Mouse (Mus musculus) hindbrain, embryonic 12.5 days (tissue): ENCODE measurements around the gene Clip4. TPM values are rescaled to one million over a fixed set of nuclear protein-coding genes. Genes with fewer than 3 reads are reported as not detected.
"Not testable (repeated sequence)": the region's sequence is repeated elsewhere in the genome, so short reads cannot be mapped to it uniquely, and the experiment has no call there.

Source experiments
- ATAC-seq: fragments of 200-750 bp; cut with Nextera tagmentation; 2 replicates; pipeline ENCODE4 v1.8.0; 2017; ENCODE audit warnings: moderate TSS enrichment; ENCODE audit not compliant: low FRiP score
- H3K27ac ChIP-seq: fragments of 300-500 bp; sonication (generic); 2 replicates; pipeline ENCODE4 v1.5.1; 2016; ENCODE audit warnings: mild to moderate bottlenecking
- H3K27me3 ChIP-seq: fragments of 300-500 bp; sonication (generic); 2 replicates; pipeline ENCODE4 v1.6.1; 2016; ENCODE audit warnings: mild to moderate bottlenecking
- H3K36me3 ChIP-seq: fragments of 300-500 bp; sonication (generic); 2 replicates; pipeline ENCODE4 v1.6.1; 2016; ENCODE audit warnings: mild to moderate bottlenecking
- H3K4me1 ChIP-seq: fragments of 300-500 bp; sonication (generic); 2 replicates; pipeline ENCODE4 v1.6.1; 2016
- H3K4me2 ChIP-seq: fragments of 300-500 bp; sonication (generic); replicated peaks from 2 replicates; pipeline ENCODE4 v1.6.1; 2016; ENCODE audit warnings: mild to moderate bottlenecking
- H3K4me3 ChIP-seq: fragments of 300-500 bp; sonication (generic); 2 replicates; pipeline ENCODE4 v1.5.1; 2016; ENCODE audit warnings: mild to moderate bottlenecking
- H3K9ac ChIP-seq: fragments of 300-500 bp; sonication (generic); 2 replicates; pipeline ENCODE4 v1.6.1; 2016; ENCODE audit warnings: mild to moderate bottlenecking, moderate library complexity
- H3K9me3 ChIP-seq: fragments of 300-500 bp; sonication (generic); replicated peaks from 2 replicates; pipeline ENCODE4 v1.6.1; 2016; ENCODE audit warnings: mild to moderate bottlenecking
- WGBS: fragments of 180-500 bp; shearing (Covaris S2); methylation state at CpG from one replicate; pipeline ENCODE4 v1.1.7; 2016; 5-methylcytosine and 5-hydroxymethylcytosine counted together
- polyA plus RNA-seq: library from polyadenylated mRNA; unstranded; fragments of >200 nt; fragmentation: Nextera tagmentation; extraction: Ambion mirVana; gene quantifications from 2 replicates; pipeline ENCODE4 v1.2.1, GENCODE M21; 2016

Clip4 gene
- polyA plus RNA-seq: 7.5 and 9.2 TPM in 2 replicates

DNA sequence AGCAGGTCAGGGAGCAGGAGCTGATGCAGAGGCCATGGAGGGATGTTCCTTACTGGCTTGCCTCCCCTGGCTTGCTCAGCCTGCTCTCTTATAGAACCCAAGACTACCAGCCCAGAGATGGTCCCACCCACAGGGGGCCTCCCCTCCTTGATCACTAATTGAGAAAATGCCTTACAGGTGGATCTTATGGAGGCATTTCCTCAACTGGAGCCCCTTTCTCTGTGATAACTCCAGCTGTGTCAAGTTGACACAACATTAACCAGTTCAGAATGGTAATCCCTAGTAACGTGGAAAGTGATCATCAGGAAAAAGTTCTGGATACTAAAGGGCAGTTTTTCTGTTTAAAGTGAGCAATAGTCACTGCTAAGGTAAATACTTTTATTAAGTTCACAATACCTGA lies at the start of gene Clip4:
Gene Clip4 (plus strand): TSS at position 301 of the 400 bp plus-strand sequence.
- H3K4me1 ChIP-seq, H3K9me3 ChIP-seq, H3K9ac ChIP-seq, H3K27me3 ChIP-seq, H3K36me3 ChIP-seq, H3K27ac ChIP-seq, H3K4me3 ChIP-seq, ATAC-seq, H3K4me2 ChIP-seq: not testable (repeated sequence)
- WGBS: 73% methylated on average over 1 of the region's 1 CpGs

DNA sequence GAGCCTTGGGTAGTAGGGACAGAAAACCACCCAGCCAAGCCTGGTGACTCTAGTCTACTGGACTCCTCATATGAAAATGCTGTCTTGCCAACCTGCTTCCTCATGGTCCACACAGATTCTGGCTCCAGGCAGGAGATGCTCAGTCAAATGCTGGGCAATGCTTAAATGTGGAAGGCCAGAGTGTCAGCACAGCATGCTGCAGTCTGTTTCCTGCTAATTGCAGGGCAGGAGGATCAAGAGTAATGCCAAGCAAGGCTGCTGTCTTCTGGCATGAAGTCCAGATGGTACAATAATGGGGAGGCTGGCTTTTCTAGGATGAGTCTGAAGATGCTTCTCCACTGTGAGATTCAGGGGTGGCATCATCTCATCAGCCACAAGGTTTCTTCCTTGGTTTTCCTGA lies 47.8 kb upstream of the Clip4 start:
- no peak overlapping the region for H3K27ac ChIP-seq
- no peak overlapping the region for H3K4me3 ChIP-seq
- no peaks in the 10 kb centered on the region for H3K27me3 ChIP-seq
- ATAC-seq: no peak
- H3K9ac ChIP-seq: no peak overlapping the region
- H3K36me3 ChIP-seq: no peaks in the 10 kb centered on the region
- H3K9me3 ChIP-seq: no peaks in the 10 kb centered on the region
- no peaks in the 10 kb centered on the region for H3K4me1 ChIP-seq
- no peak overlapping the region for H3K4me2 ChIP-seq

DNA sequence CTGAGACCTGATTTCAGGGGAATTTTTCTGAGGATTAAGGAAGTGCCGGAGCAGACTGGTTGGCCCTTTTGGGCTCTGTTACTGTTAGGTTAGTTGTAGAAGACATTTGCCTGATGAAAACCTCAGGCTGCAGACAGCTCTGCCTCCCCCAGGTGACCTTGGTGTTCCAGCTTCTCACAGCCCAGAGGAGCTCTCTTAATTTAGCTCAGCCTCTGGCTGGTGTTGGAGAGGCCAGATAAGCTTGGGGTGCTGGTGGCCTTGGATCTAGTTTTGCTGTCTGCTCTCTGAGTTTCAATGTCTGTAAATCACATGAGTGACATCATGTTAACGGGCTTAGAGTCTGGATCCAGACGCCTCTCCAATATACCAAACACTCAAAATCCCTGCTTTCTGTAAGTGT lies 47.3 kb upstream of the Clip4 start:
- H3K9me3 ChIP-seq: no peaks in the 10 kb centered on the region
- no peak overlapping the region for H3K4me2 ChIP-seq
- no peaks in the 10 kb centered on the region for H3K4me1 ChIP-seq
- 87% methylated on average over 3 of the region's 3 CpGs for WGBS
- H3K9ac ChIP-seq: no peak overlapping the region
- H3K27ac ChIP-seq: no peak overlapping the region
- no peaks in the 10 kb centered on the region for H3K36me3 ChIP-seq
- no peak overlapping the region for H3K4me3 ChIP-seq
- H3K27me3 ChIP-seq: no peaks in the 10 kb centered on the region
- ATAC-seq: no peak

DNA sequence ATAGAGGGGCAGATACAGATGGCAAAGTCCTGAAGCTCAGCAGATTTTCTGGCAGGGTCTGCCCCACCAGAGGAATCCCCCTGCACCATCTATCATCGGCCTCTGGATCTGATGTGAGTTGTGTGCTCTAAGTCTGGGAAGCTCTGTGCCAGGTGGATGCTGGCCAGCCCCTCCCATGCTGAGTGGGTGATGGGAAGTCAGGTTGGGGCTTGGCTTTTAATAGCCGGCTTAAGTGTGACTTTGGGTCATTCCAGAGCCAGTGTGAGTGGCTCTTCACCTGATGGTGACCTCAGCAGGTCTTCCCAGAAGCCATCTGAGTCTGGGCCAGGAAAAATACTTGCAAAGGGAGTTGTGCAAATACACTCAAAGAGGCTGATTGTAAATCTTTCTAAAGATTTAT lies 37.6 kb upstream of the Clip4 start:
- H3K27ac ChIP-seq: no peak overlapping the region
- no peaks in the 10 kb centered on the region for H3K27me3 ChIP-seq
- no peaks in the 10 kb centered on the region for H3K36me3 ChIP-seq
- 0 out of 2 replicates have a peak, but pooled peaks cover 5% of the 10 kb centered on the region for H3K9me3 ChIP-seq
- H3K4me1 ChIP-seq: no peaks in the 10 kb centered on the region
- H3K4me2 ChIP-seq: no peak overlapping the region
- no peak overlapping the region for H3K9ac ChIP-seq
- no peak for ATAC-seq
- 88% methylated on average over 2 of the region's 2 CpGs for WGBS
- H3K4me3 ChIP-seq: no peak overlapping the region

DNA sequence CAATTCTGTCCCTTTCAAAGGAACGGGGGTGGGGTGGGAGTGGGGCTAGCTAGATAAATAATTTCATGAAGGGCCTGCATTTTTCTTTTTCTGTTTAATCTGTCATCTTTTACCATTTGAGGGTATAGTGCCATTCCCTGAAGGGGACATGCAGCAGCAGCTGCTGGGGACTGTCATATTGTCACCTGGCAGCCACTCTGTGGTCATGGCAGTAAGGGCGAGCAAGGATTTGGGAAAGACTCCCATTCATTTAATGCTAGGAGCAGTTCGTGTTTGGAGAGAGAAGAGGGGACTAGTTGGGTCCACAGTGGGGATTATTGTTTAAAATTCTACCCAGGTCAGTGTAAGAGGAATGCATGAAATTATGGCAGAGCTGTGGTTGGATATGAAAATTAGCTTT lies 31.8 kb upstream of the Clip4 start:
- H3K4me1 ChIP-seq: peaks cover 5% of the 10 kb centered on the region; the same call in 1 of the 2 replicates
- no peak overlapping the region for H3K4me2 ChIP-seq
- WGBS: 74% methylated on average over 3 of the region's 3 CpGs
- no peaks in the 10 kb centered on the region for H3K36me3 ChIP-seq
- H3K9ac ChIP-seq: no peak overlapping the region
- H3K27ac ChIP-seq: no peak overlapping the region
- H3K4me3 ChIP-seq: no peak overlapping the region
- ATAC-seq: no peak
- H3K27me3 ChIP-seq: no peaks in the 10 kb centered on the region
- 0 out of 2 replicates have a peak, but pooled peaks cover 5% of the 10 kb centered on the region for H3K9me3 ChIP-seq

DNA sequence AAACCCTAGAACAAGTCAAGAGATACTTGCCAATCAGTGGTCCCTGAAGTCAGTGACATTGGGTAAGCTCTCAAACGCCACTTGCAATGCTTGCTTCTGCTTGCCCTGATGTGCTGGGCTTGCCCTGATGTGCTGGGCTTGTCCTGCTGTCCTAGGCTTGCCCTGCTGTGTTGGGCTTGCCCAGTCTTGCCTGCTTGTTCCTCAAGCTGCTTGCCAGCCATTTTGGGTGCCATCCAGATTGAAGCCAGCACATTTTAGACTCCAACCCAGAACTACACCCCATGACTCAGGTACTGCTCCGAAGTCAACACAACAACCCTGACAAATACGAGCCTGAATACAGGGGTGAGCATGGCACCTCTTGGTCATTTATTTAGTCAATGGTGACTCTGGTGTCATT lies 26.1 kb upstream of the Clip4 start:
- Histone ChIP-seq H3K36me3 (no peaks in the 10 kb centered on the region), H3K4me1 (peaks cover 2% of the 10 kb centered on the region), H3K27ac (no peak overlapping the region), H3K4me3 (no peak overlapping the region), H3K4me2 (no peak overlapping the region), H3K27me3 (no peaks in the 10 kb centered on the region), H3K9me3 (no peaks in the 10 kb centered on the region), H3K9ac (no peak overlapping the region)
- WGBS: 82% methylated on average over 3 of the region's 3 CpGs
- ATAC-seq: no peak

DNA sequence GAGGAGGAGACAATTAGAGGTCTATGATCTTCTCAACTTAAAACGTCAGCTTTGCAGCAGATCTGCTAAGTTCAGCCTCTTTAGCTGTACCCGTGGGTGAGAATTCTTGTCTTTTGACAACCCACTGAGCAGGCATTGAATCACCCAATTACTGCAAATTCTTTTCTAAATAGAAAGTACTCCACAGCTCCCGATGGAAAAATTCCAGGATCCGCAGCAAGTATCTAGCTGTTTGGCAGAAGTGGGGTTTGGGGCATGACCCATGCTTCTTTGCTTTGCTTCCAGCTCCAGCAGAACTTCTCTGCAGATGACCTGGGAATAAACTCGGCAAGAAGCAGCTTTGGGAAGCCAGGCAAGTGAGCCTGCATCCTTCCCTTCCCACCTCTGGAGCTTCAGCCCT lies 25.3 kb upstream of the Clip4 start:
- no peak for ATAC-seq
- H3K4me1 ChIP-seq: peaks cover 2% of the 10 kb centered on the region
- no peak overlapping the region for H3K9ac ChIP-seq
- no peak overlapping the region for H3K4me2 ChIP-seq
- H3K9me3 ChIP-seq: no peaks in the 10 kb centered on the region
- no peak overlapping the region for H3K4me3 ChIP-seq
- no peak overlapping the region for H3K27ac ChIP-seq
- 33% methylated on average over 5 of the region's 5 CpGs for WGBS
- H3K27me3 ChIP-seq: no peaks in the 10 kb centered on the region
- H3K36me3 ChIP-seq: no peaks in the 10 kb centered on the region

DNA sequence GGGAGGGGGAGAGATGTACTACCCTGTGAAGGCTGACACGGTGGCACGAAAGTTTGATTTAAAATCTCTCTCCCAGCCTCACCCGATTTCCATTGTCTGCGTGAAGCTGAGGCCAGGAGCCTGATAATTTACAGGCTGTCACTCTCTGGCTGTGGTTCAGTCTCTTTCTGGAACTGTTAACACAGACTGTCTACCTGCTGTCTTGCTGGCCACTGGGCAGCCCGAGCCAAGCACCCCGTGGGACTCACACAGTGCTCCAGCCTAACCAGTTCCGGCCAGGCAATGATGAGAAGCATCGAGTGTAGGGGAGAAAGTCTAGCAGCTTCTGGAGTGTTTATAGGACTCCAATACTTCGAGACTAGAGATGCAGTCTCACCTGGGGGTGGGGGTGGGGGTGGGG lies 22.2 kb upstream of the Clip4 start:
- H3K4me2 ChIP-seq: no peak overlapping the region
- ATAC-seq: no peak
- peaks cover 2% of the 10 kb centered on the region for H3K4me1 ChIP-seq
- H3K9me3 ChIP-seq: no peaks in the 10 kb centered on the region
- no peak overlapping the region for H3K9ac ChIP-seq
- H3K27ac ChIP-seq: no peak overlapping the region
- 78% methylated on average over 9 of the region's 9 CpGs for WGBS
- no peaks in the 10 kb centered on the region for H3K27me3 ChIP-seq
- no peaks in the 10 kb centered on the region for H3K36me3 ChIP-seq
- H3K4me3 ChIP-seq: no peak overlapping the region

DNA sequence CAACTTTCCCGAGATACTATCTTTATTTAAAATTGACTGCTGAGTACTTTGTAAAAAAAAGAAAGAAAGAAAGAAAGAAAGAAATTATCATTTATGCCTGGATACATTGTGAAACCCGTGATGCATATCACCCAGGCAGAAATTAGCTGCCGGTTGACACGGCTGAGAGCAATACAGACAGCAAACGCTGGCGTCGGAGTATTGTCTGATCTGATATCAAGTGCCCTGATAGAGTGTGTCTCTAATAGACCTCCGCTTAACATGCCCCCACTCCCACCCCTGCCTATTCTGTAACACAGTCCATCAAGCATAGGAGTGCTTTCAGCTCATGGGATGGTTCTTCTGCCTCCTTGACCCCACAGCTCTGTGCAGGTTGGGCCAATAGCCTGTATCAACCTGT lies 20.7 kb upstream of the Clip4 start:
- ATAC-seq: no peak
- H3K27ac ChIP-seq: no peak overlapping the region
- WGBS: 79% methylated on average over 8 of the region's 8 CpGs

DNA sequence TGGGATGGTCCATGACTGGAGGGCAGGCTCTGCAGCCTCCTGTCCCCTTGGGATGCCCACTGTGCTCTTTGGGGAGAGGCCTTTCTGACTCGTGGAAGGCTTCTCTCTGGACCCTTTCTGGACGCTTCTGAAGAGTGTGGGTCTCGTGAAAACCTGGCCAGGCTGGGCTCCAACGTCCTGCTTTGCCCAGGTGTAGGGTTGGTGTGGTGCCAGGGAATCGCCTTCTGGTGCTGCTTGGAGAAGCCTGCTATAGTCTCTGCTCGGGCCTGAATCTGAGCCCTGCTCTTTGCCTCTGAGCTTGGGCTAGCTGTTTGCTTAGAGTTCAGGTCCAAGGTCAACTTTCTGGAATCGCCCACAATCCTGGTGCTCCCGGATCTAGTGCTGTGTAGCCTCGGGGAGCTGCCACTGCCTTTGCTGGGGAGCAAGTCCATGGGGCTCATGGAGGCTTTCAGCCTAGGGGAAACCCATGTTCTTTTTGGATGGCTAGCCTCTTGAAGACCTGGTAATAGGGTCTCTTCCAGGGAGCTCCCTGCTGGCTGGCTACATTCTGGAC lies 18.6 kb upstream of the Clip4 start:
- H3K27ac ChIP-seq: no peak overlapping the region
- H3K4me3 ChIP-seq: no peak overlapping the region
- no peaks in the 10 kb centered on the region for H3K36me3 ChIP-seq
- no peaks in the 10 kb centered on the region for H3K9me3 ChIP-seq
- WGBS: 85% methylated on average over 9 of the region's 9 CpGs
- no peaks in the 10 kb centered on the region for H3K27me3 ChIP-seq
- no peak overlapping the region for H3K9ac ChIP-seq
- no peak overlapping the region for H3K4me2 ChIP-seq
- ATAC-seq: no peak
- peaks cover 2% of the 10 kb centered on the region for H3K4me1 ChIP-seq

More for the DNA sequence above, 20.7 kb upstream of the Clip4 start:
- Histone ChIP-seq H3K9ac (no peak overlapping the region), H3K4me3 (no peak overlapping the region), H3K4me2 (no peak overlapping the region), H3K27me3 (no peaks in the 10 kb centered on the region), H3K36me3 (no peaks in the 10 kb centered on the region), H3K9me3 (no peaks in the 10 kb centered on the region), H3K4me1 (peaks cover 2% of the 10 kb centered on the region)

DNA sequence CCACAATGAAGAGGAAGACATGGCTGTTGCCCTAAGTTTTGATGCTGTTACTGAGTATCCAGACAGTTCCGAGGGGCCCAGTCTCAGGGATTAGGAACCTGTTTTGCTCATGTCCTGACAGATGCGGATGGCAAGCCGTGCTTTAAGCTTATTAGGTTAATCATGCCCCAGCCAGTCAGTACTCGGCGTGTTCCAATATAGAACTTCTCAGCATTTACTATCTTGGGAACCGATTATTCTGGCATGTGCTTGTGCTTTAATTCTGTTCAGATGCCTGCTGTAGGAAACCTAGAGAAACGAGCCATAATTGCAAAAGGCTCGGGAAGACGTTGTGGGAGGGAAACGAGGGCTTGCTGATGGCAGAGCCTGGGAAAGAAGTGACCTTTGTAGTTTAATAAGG lies 15.4 kb upstream of the Clip4 start, which contains the start of gene Pcare:
Gene Pcare (minus strand): TSS at position 64 of the 400 bp plus-strand sequence.
- WGBS: 76% methylated on average over 10 of the region's 10 CpGs
- ATAC-seq: no peak
- Histone ChIP-seq H3K9me3 (no peaks in the 10 kb centered on the region), H3K27me3 (no peaks in the 10 kb centered on the region), H3K4me3 (no peak within 1 kb of the TSS), H3K4me2 (no peak within 1 kb of the TSS), H3K4me1 (no peaks in the 10 kb centered on the region), H3K27ac (no peak within 1 kb of the TSS), H3K9ac (no peak within 1 kb of the TSS), H3K36me3 (no peaks in the 10 kb centered on the region)

DNA sequence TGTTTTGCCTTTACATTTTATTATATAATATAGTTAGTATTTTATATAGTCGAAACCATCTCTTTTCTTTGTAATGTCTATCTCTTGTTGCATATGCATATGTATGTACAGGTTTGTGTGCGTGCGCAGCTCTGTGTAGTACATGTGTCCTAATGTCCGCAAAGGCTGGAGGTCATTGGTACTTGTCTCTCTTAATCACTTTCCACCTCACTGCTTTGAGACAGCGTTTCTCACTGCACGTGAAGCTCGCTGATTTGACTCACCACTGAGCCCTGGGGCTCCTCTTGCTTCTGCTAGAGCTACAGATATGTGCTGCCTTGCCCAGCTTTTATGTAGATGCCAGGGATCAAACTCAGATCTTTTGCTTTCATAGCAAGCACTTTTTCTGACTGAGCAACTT lies 7.7 kb upstream of the Clip4 start:
- no peaks in the 10 kb centered on the region for H3K4me1 ChIP-seq
- H3K4me2 ChIP-seq: no peak overlapping the region
- no peak overlapping the region for H3K4me3 ChIP-seq
- no peaks in the 10 kb centered on the region for H3K9me3 ChIP-seq
- H3K9ac ChIP-seq: no peak overlapping the region
- WGBS: 73% methylated on average over 7 of the region's 7 CpGs
- no peaks in the 10 kb centered on the region for H3K27me3 ChIP-seq
- no peak for ATAC-seq
- no peaks in the 10 kb centered on the region for H3K36me3 ChIP-seq
- no peak overlapping the region for H3K27ac ChIP-seq

DNA sequence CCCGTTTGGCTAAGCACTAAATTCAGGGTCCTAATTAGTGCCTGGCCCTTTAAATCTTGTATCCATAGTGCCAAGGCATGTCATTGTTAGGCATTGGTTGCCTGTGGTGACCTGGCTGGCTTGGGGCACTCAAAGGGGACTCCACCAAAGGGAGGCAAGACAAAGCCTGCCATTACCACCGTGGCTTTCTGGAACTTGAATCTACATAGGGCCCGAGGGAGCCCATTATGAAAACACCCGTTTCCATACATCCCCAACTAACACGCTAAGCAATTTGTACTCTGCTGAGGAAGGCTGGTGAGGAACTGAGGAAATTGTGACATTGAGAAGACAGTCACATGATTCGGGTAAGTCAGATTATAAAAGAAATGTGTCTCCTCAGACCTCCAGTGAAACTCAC lies 1.3 kb downstream of the Clip4 start:
- Histone ChIP-seq H3K9me3 (no peaks in the 10 kb centered on the region), H3K27ac (no peak overlapping the region), H3K9ac (no peak overlapping the region), H3K27me3 (no peaks in the 10 kb centered on the region), H3K4me1 (peaks cover 10% of the 10 kb centered on the region; the same call in 1 of the 2 replicates), H3K36me3 (no peaks in the 10 kb centered on the region), H3K4me2 (0 out of 2 replicates have a peak overlapping the region, but pooled peaks have one; percentile 9), H3K4me3 (no peak overlapping the region)
- WGBS: 7% methylated on average over 6 of the region's 6 CpGs
- ATAC-seq: peak; percentile 61
